Mouse (Mus musculus): ENCODE measurements around the gene Dsn1.

DNA sequence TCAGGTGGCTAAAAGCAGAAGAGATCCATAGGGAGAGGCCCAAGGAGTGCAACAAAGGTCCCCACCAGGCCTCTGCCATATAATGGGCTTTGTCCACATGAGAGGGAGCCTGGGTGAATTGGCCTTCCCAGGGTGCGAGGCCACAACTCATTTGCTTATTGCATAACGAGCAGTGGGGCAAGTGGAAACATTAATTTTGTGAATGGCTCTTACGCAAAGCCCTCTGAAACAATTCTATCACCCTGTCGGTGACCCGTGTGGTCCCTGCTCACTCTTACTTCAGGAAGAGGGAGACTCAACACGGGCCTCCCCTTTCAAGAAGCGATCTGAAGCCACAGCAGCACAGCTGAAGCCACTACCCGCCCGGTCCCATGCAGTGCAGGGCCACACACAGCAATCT, 30.3 kb upstream of the Dsn1 start:
- TF ChIP-seq CTCF (IDR thresholded peaks at IDR 0.05; ENCODE audit: insufficient read depth, low read depth, low read length) (no peak), POLR2A (IDR thresholded peaks at IDR 0.05; ENCODE audit: insufficient read depth, low read depth, low read length) (no peak)

Data from olfactory bulb, adult 2 months (tissue).